Mouse (Mus musculus) heart, postnatal 0 days (tissue): ENCODE results near the gene Stxbp3. TPM values are rescaled to one million over a fixed set of nuclear protein-coding genes. Genes with fewer than 3 reads are reported as not detected.

Experiments
- ATAC-seq: fragments of 200-750 bp; cut with Nextera tagmentation; 2 replicates; pipeline ENCODE4 v1.8.0; 2017; ENCODE audit warnings: low read depth, moderate number of reproducible peaks, moderate library complexity; ENCODE audit not compliant: insufficient read depth
- DNase-seq: peaks from one replicate; pipeline ENCODE4 v3.0.0-alpha.2; 2016; ENCODE audit warnings: low spot score
- H3K27ac ChIP-seq: fragments of 300-500 bp; sonication (generic); 2 replicates; pipeline ENCODE4 v1.5.1; 2014; ENCODE audit warnings: low read depth, mild to moderate bottlenecking
- H3K27me3 ChIP-seq: fragments of 300-500 bp; sonication (generic); 2 replicates; pipeline ENCODE4 v1.6.1; 2014; ENCODE audit warnings: low read length, mixed read lengths; ENCODE audit not compliant: control insufficient read depth, insufficient read depth
- H3K36me3 ChIP-seq: fragments of 300-500 bp; sonication (generic); replicated peaks from 2 replicates; pipeline ENCODE4 v1.6.1; 2014; ENCODE audit warnings: low read length, mixed read lengths; ENCODE audit not compliant: control insufficient read depth, insufficient read depth
- H3K4me1 ChIP-seq: fragments of 300-500 bp; sonication (generic); 2 replicates; pipeline ENCODE4 v1.6.1; 2014; ENCODE audit warnings: antibody characterized with exemption; ENCODE audit not compliant: control insufficient read depth, insufficient read depth
- H3K4me2 ChIP-seq: fragments of 300-500 bp; sonication (generic); 2 replicates; pipeline ENCODE4 v1.6.1; 2014; ENCODE audit warnings: low read depth, mild to moderate bottlenecking, low read length, moderate library complexity
- H3K4me3 ChIP-seq: fragments of 300-500 bp; sonication (generic); 2 replicates; pipeline ENCODE4 v1.5.1; 2014; ENCODE audit warnings: low read depth, low read length
- H3K9ac ChIP-seq: fragments of 300-500 bp; sonication (generic); replicated peaks from 2 replicates; pipeline ENCODE4 v1.6.1; 2014; ENCODE audit warnings: low read depth, low read length, mixed read lengths
- H3K9me3 ChIP-seq: fragments of 300-500 bp; sonication (generic); replicated peaks from 2 replicates; pipeline ENCODE4 v1.6.1; 2016; ENCODE audit warnings: low read length; ENCODE audit not compliant: control insufficient read depth
- CTCF ChIP-seq: IDR thresholded peaks from 2 replicates; pipeline ENCODE4 v1.5.1; 2016; ENCODE audit warnings: antibody characterized with exemption, control low read depth, low read depth
- EP300 ChIP-seq: IDR thresholded peaks from 2 replicates; pipeline ENCODE4 v1.6.1; 2016; ENCODE audit warnings: antibody characterized with exemption, low read depth
- WGBS: fragments of 180-500 bp; shearing (Covaris S2); extraction: QIAGEN DNeasy Blood & Tissue Kit; methylation state at CpG from one replicate; pipeline ENCODE4 v1.1.7; 2014; 5-methylcytosine and 5-hydroxymethylcytosine counted together
- polyA plus RNA-seq: library from polyadenylated mRNA; unstranded; fragments of >200 nt; fragmentation: Nextera tagmentation; extraction: Ambion mirVana; gene quantifications from 2 replicates; pipeline ENCODE4 v1.2.1, GENCODE M21; 2015
- total RNA-seq: library from RNA; depleted of rRNA; stranded (reverse); fragments of >200 nt; gene quantifications from 2 replicates; pipeline ENCODE4 v1.2.3, GENCODE M21; 2014; ENCODE audit warnings: low replicate concordance

Gene Stxbp3
- total and polyA plus RNA-seq, 2 experiments from 2014 or later: 26.8 to 28.1 TPM

- H3K9me3 ChIP-seq: no peaks in the 10 kb centered on the region
- H3K27me3 ChIP-seq: no peaks in the 10 kb centered on the region
- no peak overlapping the region for H3K4me3 ChIP-seq
- WGBS: 58% methylated on average over 3 of the region's 3 CpGs
- DNase-seq (no peak), ATAC-seq (no peak)
- no peak overlapping the region for H3K4me2 ChIP-seq
- H3K9ac ChIP-seq: no peak overlapping the region
- H3K36me3 ChIP-seq: no peaks in the 10 kb centered on the region
- H3K27ac ChIP-seq: no peak overlapping the region
- H3K4me1 ChIP-seq: no peaks in the 10 kb centered on the region
- TF ChIP-seq CTCF: no peak
- TF ChIP-seq EP300: no peak
These were observed 6.3 kb upstream of the Stxbp3 start for GRCm38 (mm10) chr3:108846616-108847015.

GRCm38 (mm10) chr3:108844521-108844920 is 4.2 kb upstream of the Stxbp3 start:
- no peak overlapping the region for H3K27ac ChIP-seq
- H3K4me1 ChIP-seq: no peaks in the 10 kb centered on the region
- 67% methylated on average over 5 of the region's 5 CpGs for WGBS
- H3K9ac ChIP-seq: no peak overlapping the region
- TF ChIP-seq EP300: no peak
- no peak for TF ChIP-seq CTCF
- ATAC-seq: no peak
- H3K4me3 ChIP-seq: no peak overlapping the region
- H3K9me3 ChIP-seq: no peaks in the 10 kb centered on the region
- no peak for DNase-seq
- H3K36me3 ChIP-seq: no peaks in the 10 kb centered on the region
- no peaks in the 10 kb centered on the region for H3K27me3 ChIP-seq
- H3K4me2 ChIP-seq: no peak overlapping the region

DNA sequence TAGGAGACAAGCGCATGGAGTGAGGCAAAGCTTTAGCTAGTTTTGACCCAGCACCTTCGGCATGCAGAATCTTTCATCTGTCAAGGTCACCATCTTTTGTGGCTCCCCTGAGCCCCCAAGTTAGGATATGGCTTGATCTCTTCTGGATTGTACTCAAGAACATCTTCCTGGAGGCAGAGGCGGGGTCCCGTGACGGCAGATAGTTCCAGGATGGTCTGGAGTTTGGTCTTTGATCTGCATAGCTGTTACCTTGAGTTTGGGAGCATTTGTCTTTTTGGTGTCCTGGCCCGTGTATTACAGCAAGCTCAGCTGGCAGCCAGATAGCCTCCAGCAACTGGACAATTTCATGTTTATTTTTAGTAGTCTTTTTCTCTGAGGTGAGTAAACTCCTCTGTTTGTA is 3.7 kb upstream of the Stxbp3 start:
- Histone ChIP-seq H3K9me3 (no peaks in the 10 kb centered on the region), H3K4me1 (peaks cover 4% of the 10 kb centered on the region), H3K4me3 (no peak overlapping the region), H3K27me3 (no peaks in the 10 kb centered on the region), H3K9ac (no peak overlapping the region), H3K4me2 (no peak overlapping the region), H3K27ac (no peak overlapping the region), H3K36me3 (no peaks in the 10 kb centered on the region)
- ATAC-seq: no peak
- DNase-seq: no peak
- TF ChIP-seq EP300: no peak
- TF ChIP-seq CTCF: no peak
- WGBS: 69% methylated on average over 6 of the region's 6 CpGs

- Histone ChIP-seq H3K27ac (no peak overlapping the region), H3K4me1 (peaks cover 11% of the 10 kb centered on the region), H3K36me3 (peaks cover 4% of the 10 kb centered on the region; the same call in 1 of the 2 replicates), H3K4me3 (no peak overlapping the region), H3K4me2 (no peak overlapping the region), H3K9ac (no peak overlapping the region), H3K9me3 (no peaks in the 10 kb centered on the region), H3K27me3 (no peaks in the 10 kb centered on the region)
- 57% methylated on average over 4 of the region's 4 CpGs for WGBS
- ATAC-seq (no peak), DNase-seq (no peak)
- TF ChIP-seq CTCF (no peak), EP300 (no peak)
These were observed 359 bp upstream of the Stxbp3 start for GRCm38 (mm10) chr3:108840716-108841054.

DNA sequence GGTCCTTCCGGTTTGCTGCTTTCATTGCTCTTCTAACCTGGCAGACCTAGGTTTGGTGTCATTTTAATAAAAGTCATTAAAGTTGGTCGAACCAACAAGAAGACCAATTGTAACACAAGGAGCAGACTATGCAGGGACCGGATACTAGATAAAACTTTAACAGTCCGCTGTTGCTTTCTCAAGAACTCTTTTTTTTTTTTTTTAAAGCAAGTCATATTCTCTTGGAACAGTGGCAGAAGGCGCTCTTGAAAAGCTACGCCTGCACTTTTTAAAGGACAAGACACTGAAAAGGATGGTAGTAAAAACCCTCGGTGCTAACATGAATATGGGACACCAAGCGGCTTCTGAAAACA is 703 bp downstream of the Stxbp3 start:
- TF ChIP-seq EP300 (no peak), CTCF (no peak)
- H3K9me3 ChIP-seq: no peaks in the 10 kb centered on the region
- peak overlapping the region; percentile 96 for H3K4me3 ChIP-seq
- 2% methylated on average over 8 of the region's 8 CpGs for WGBS
- H3K27ac ChIP-seq: peak overlapping the region; percentile 97
- no peaks in the 10 kb centered on the region for H3K27me3 ChIP-seq
- DNase-seq (no peak), ATAC-seq (no peak)
- peaks cover 11% of the 10 kb centered on the region for H3K4me1 ChIP-seq
- H3K4me2 ChIP-seq: peak overlapping the region; percentile 64
- H3K9ac ChIP-seq: peak overlapping the region; percentile 83
- H3K36me3 ChIP-seq: peaks cover 4% of the 10 kb centered on the region; the same call in 1 of the 2 replicates

GRCm38 (mm10) chr3:108838980-108839379 is 1.3 kb downstream of the Stxbp3 start:
- Histone ChIP-seq H3K4me2 (peak overlapping the region; percentile 64), H3K9ac (no peak overlapping the region), H3K27ac (no peak overlapping the region), H3K36me3 (peaks cover 4% of the 10 kb centered on the region; the same call in 1 of the 2 replicates), H3K4me3 (peak overlapping the region; percentile 96), H3K27me3 (no peaks in the 10 kb centered on the region), H3K9me3 (no peaks in the 10 kb centered on the region), H3K4me1 (peaks cover 11% of the 10 kb centered on the region)
- DNase-seq (no peak), ATAC-seq (no peak)
- WGBS: 67% methylated on average over 7 of the region's 7 CpGs
- TF ChIP-seq CTCF (no peak), EP300 (no peak)
